Mouse (Mus musculus): ENCODE data around the gene Foxs1. TPM values are rescaled to one million over a fixed set of nuclear protein-coding genes. Genes with fewer than 3 reads are reported as not detected.

Gene Foxs1
- polyA plus RNA-seq, 2 experiments, result 0.08 to 0.18 TPM

- no peak overlapping the region for H3K4me2 ChIP-seq (ENCODE audit: low read depth)
- TF ChIP-seq CTCF (IDR thresholded peaks at IDR 0.05; ENCODE audit: low read depth), result no peak
- TF ChIP-seq EP300 (IDR thresholded peaks at IDR 0.05; ENCODE audit: low read depth), result no peak
- H3K27ac ChIP-seq, result no peak overlapping the region
- no peak overlapping the region for H3K4me3 ChIP-seq (ENCODE audit: insufficient read depth in 1 of 2, low read depth in 2 of 2, low read length in 2 of 2)
- ATAC-seq (ENCODE audit: insufficient read depth), result no peak
- H3K4me1 ChIP-seq (replicated peaks; ENCODE audit: control insufficient read depth in 2 of 2, insufficient read depth in 2 of 2, low read length in 1 of 2), result no peaks in the 10 kb centered on the region
- WGBS (ENCODE audit: insufficient replicate concordance), result 53% methylated on average over 11 of the region's 11 CpGs
- H3K27me3 ChIP-seq (ENCODE audit: control insufficient read depth, insufficient read depth, low read length), result no peaks in the 10 kb centered on the region
- H3K9ac ChIP-seq (replicated peaks), result no peak overlapping the region
- no peak for DNase-seq (ENCODE audit: low read depth in 3 of 3, low spot score in 3 of 3)
- H3K9me3 ChIP-seq (ENCODE audit: control insufficient read depth, low read length), result no peaks in the 10 kb centered on the region
- no peaks in the 10 kb centered on the region for H3K36me3 ChIP-seq (replicated peaks; ENCODE audit: control insufficient read depth, insufficient read depth, low read depth)
Observed at GRCm38 (mm10) chr2:152905036-152905829, 27.8 kb downstream of the Foxs1 start.

- no peak for ATAC-seq (ENCODE audit: insufficient read depth)
- 31% methylated on average over 5 of the region's 5 CpGs for WGBS (ENCODE audit: insufficient replicate concordance)
Observed at GRCm38 (mm10) chr2:152904127-152904643, 28.8 kb downstream of the Foxs1 start.

GRCm38 (mm10) chr2:152903586-152903985 is 29.4 kb downstream of the Foxs1 start:
- no peak overlapping the region for H3K27ac ChIP-seq
- H3K27me3 ChIP-seq (ENCODE audit: control insufficient read depth, insufficient read depth, low read length), result no peaks in the 10 kb centered on the region
- no peak overlapping the region for H3K4me2 ChIP-seq (ENCODE audit: low read depth)
- no peaks in the 10 kb centered on the region for H3K9me3 ChIP-seq (ENCODE audit: control insufficient read depth, low read length)
- no peaks in the 10 kb centered on the region for H3K4me1 ChIP-seq (replicated peaks; ENCODE audit: control insufficient read depth in 2 of 2, insufficient read depth in 2 of 2, low read length in 1 of 2)
- TF ChIP-seq EP300 (IDR thresholded peaks at IDR 0.05; ENCODE audit: low read depth), result no peak
- TF ChIP-seq CTCF (IDR thresholded peaks at IDR 0.05; ENCODE audit: low read depth), result no peak
- no peaks in the 10 kb centered on the region for H3K36me3 ChIP-seq (replicated peaks; ENCODE audit: control insufficient read depth, insufficient read depth, low read depth)
- H3K4me3 ChIP-seq (ENCODE audit: insufficient read depth in 1 of 2, low read depth in 2 of 2, low read length in 2 of 2), result no peak overlapping the region
- no peak overlapping the region for H3K9ac ChIP-seq (replicated peaks)
- ATAC-seq (ENCODE audit: insufficient read depth) (no peak), DNase-seq (ENCODE audit: low read depth in 3 of 3, low spot score in 3 of 3) (no peak)
- 54% methylated on average over 4 of the region's 4 CpGs for WGBS (ENCODE audit: insufficient replicate concordance)

More at GRCm38 (mm10) chr2:152904127-152904643, 28.8 kb downstream of the Foxs1 start:
- TF ChIP-seq EP300 (IDR thresholded peaks at IDR 0.05; ENCODE audit: low read depth), result no peak
- Histone ChIP-seq H3K27me3 (ENCODE audit: control insufficient read depth, insufficient read depth, low read length) (no peaks in the 10 kb centered on the region), H3K4me3 (ENCODE audit: insufficient read depth in 1 of 2, low read depth in 2 of 2, low read length in 2 of 2) (no peak overlapping the region), H3K9me3 (ENCODE audit: control insufficient read depth, low read length) (no peaks in the 10 kb centered on the region), H3K27ac (no peak overlapping the region), H3K9ac (replicated peaks) (no peak overlapping the region), H3K36me3 (replicated peaks; ENCODE audit: control insufficient read depth, insufficient read depth, low read depth) (no peaks in the 10 kb centered on the region), H3K4me1 (replicated peaks; ENCODE audit: control insufficient read depth in 2 of 2, insufficient read depth in 2 of 2, low read length in 1 of 2) (no peaks in the 10 kb centered on the region), H3K4me2 (ENCODE audit: low read depth) (no peak overlapping the region)
- no peak for DNase-seq (ENCODE audit: low read depth in 3 of 3, low spot score in 3 of 3)

GRCm38 (mm10) chr2:152902658-152903057 is 30.4 kb downstream of the Foxs1 start:
- Histone ChIP-seq H3K9me3 (ENCODE audit: control insufficient read depth, low read length) (no peaks in the 10 kb centered on the region), H3K36me3 (replicated peaks; ENCODE audit: control insufficient read depth, insufficient read depth, low read depth) (no peaks in the 10 kb centered on the region), H3K4me3 (ENCODE audit: insufficient read depth in 1 of 2, low read depth in 2 of 2, low read length in 2 of 2) (no peak overlapping the region), H3K4me2 (ENCODE audit: low read depth) (no peak overlapping the region), H3K4me1 (replicated peaks; ENCODE audit: control insufficient read depth in 2 of 2, insufficient read depth in 2 of 2, low read length in 1 of 2) (no peaks in the 10 kb centered on the region), H3K9ac (replicated peaks) (no peak overlapping the region), H3K27me3 (ENCODE audit: control insufficient read depth, insufficient read depth, low read length) (no peaks in the 10 kb centered on the region), H3K27ac (no peak overlapping the region)
- no peak for TF ChIP-seq EP300 (IDR thresholded peaks at IDR 0.05; ENCODE audit: low read depth)
- no peak for TF ChIP-seq CTCF (IDR thresholded peaks at IDR 0.05; ENCODE audit: low read depth)
- DNase-seq (ENCODE audit: low read depth in 3 of 3, low spot score in 3 of 3) (no peak), ATAC-seq (ENCODE audit: insufficient read depth) (no peak)
- 67% methylated on average over 3 of the region's 3 CpGs for WGBS (ENCODE audit: insufficient replicate concordance)

- Histone ChIP-seq H3K27ac (no peak overlapping the region), H3K9me3 (ENCODE audit: control insufficient read depth, low read length) (no peaks in the 10 kb centered on the region), H3K4me2 (ENCODE audit: low read depth) (no peak overlapping the region), H3K9ac (replicated peaks) (no peak overlapping the region), H3K4me3 (ENCODE audit: insufficient read depth in 1 of 2, low read depth in 2 of 2, low read length in 2 of 2) (no peak overlapping the region), H3K4me1 (replicated peaks; ENCODE audit: control insufficient read depth in 2 of 2, insufficient read depth in 2 of 2, low read length in 1 of 2) (no peaks in the 10 kb centered on the region), H3K27me3 (ENCODE audit: control insufficient read depth, insufficient read depth, low read length) (no peaks in the 10 kb centered on the region), H3K36me3 (replicated peaks; ENCODE audit: control insufficient read depth, insufficient read depth, low read depth) (no peaks in the 10 kb centered on the region)
- WGBS (ENCODE audit: insufficient replicate concordance), result 81% methylated on average over 15 of the region's 15 CpGs
- TF ChIP-seq CTCF (IDR thresholded peaks at IDR 0.05; ENCODE audit: low read depth) (no peak), EP300 (IDR thresholded peaks at IDR 0.05; ENCODE audit: low read depth) (no peak)
- ATAC-seq (ENCODE audit: insufficient read depth), result no peak
- DNase-seq (ENCODE audit: low read depth in 3 of 3, low spot score in 3 of 3), result no peak
Observed at GRCm38 (mm10) chr2:152901296-152901695, 31.7 kb downstream of the Foxs1 start.

All from liver, embryonic 14.5 days (tissue).